Mouse (Mus musculus) myocyte (in vitro differentiated cells): Measurements from ENCODE around the gene Sh2d5. TPM values are rescaled to one million over a fixed set of nuclear protein-coding genes. Genes with fewer than 3 reads are reported as not detected.

Experiments used
- H3K27me3 ChIP-seq: one replicate; pipeline ENCODE4 v1.6.1; 2011; ENCODE audit not compliant: control insufficient read depth, insufficient read depth, insufficient read length
- H3K36me3 ChIP-seq: one replicate; pipeline ENCODE4 v1.6.1; 2011; ENCODE audit not compliant: control insufficient read depth, insufficient read depth
- H3K4me2 ChIP-seq: one replicate; pipeline ENCODE4 v1.6.1; 2011; ENCODE audit warnings: low read depth, control low read depth
- H3K4me3 ChIP-seq: one replicate; pipeline ENCODE4 v1.5.1; 2011; ENCODE audit warnings: mild to moderate bottlenecking, control low read depth, moderate library complexity
- H3K79me2 ChIP-seq: one replicate; pipeline ENCODE4 v1.6.1; 2011; ENCODE audit not compliant: control insufficient read depth, insufficient read depth
- H3ac ChIP-seq: one replicate; pipeline ENCODE4 v1.6.1; 2011; ENCODE audit not compliant: control insufficient read depth, insufficient read length
- POLR2A ChIP-seq: IDR thresholded peaks from one replicate; pipeline ENCODE4 v1.6.1; 2011; ENCODE audit warnings: low read depth, mild to moderate bottlenecking, control low read depth, moderate library complexity; ENCODE audit not compliant: insufficient read length
- TCF12 ChIP-seq: IDR thresholded peaks from one replicate; pipeline ENCODE4 v1.6.1; 2011; ENCODE audit warnings: mild to moderate bottlenecking, control low read depth; ENCODE audit not compliant: poor library complexity, insufficient read depth, severe bottlenecking
- polyA plus RNA-seq: library from polyadenylated mRNA; unstranded; fragments of >200 nt; fragmentation: generic; extraction: Trizol; gene quantifications from one replicate; pipeline ENCODE4 v1.2.1, GENCODE M21; 2012; ENCODE audit warnings: missing spikeins

Gene Sh2d5
- polyA plus RNA-seq, 1 experiment: 0.08 TPM

DNA sequence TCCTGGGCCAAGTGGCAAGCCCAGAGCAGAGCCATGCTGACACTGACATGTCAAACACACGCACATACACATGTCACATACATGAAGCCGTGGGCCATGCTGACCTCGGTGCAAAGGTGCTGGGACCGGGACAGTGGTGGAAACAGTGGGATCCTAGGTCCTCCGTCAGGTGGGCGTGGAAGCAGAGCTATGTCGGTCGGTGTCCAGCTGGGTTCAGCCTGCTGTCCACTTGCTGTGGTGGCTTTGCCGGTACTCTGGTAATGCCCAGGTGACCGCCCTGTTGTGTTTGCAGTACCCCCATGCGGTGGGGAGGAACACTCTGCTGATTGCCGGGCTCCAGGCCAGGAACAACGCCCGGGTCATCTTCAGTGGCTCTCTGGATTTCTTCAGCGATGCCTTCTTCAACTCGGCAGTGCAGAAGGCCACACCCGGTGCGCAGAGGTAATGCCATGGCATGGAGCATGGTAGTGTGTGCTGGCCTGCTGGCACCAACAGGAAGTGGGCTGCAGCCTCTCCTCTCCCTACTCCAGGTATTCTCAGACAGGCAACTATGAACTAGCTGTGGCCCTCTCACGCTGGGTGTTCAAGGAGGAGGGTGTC is 60.2 kb downstream of the Sh2d5 start:
- no peak overlapping the region for H3K4me3 ChIP-seq
- no peak overlapping the region for H3ac ChIP-seq
- H3K4me2 ChIP-seq: no peak overlapping the region
- peaks cover 8% of the 10 kb centered on the region for H3K79me2 ChIP-seq
- H3K36me3 ChIP-seq: no peaks in the 10 kb centered on the region
- TF ChIP-seq POLR2A (peak; percentile 14), TCF12 (no peak)
- H3K27me3 ChIP-seq: no peaks in the 10 kb centered on the region

Other genes starting within 250 kb of the Sh2d5 start
- 54.7 TPM for gene Hp1bp3, start 34.1 kb upstream of the Sh2d5 start, polyA plus RNA-seq
- 0.20 TPM for gene Kif17, start within 50 bp of the Sh2d5 start, polyA plus RNA-seq
- 162 TPM for gene Ddost, start 54.3 kb downstream of the Sh2d5 start, polyA plus RNA-seq
- gene Pink1, start 75.9 kb downstream of the Sh2d5 start, polyA plus RNA-seq: 60.9 TPM
- 6.0 TPM for gene Cda, start 117.6 kb downstream of the Sh2d5 start, polyA plus RNA-seq
- not detected for gene Fam43b, start 146.1 kb downstream of the Sh2d5 start, polyA plus RNA-seq
- gene Mul1, start 184.3 kb downstream of the Sh2d5 start, polyA plus RNA-seq: 36.2 TPM
- gene Camk2n1, start 203.9 kb downstream of the Sh2d5 start, polyA plus RNA-seq: 0.48 TPM